Mouse (Mus musculus) liver, embryonic 14.5 days (tissue): ENCODE data around the gene Bcor. TPM values are rescaled to one million over a fixed set of nuclear protein-coding genes. Genes with fewer than 3 reads are reported as not detected.

ENCODE experiments used
- ATAC-seq: fragments of 200-750 bp; cut with Nextera tagmentation; 2 replicates; pipeline ENCODE4 v1.8.0; 2017; ENCODE audit warnings: moderate number of reproducible peaks, mild to moderate bottlenecking, moderate library complexity; ENCODE audit not compliant: insufficient read depth
- DNase-seq, 3 experiments: peaks; one replicate each; pipeline ENCODE4 v3.0.0-alpha.2; 2012 to 2013; ENCODE audit warnings: low read depth in 3 of 3, low spot score in 3 of 3
- H3K27ac ChIP-seq: fragments of 300-500 bp; sonication (generic); 2 replicates; pipeline ENCODE4 v1.5.1; 2014; ENCODE audit warnings: moderate library complexity, mild to moderate bottlenecking, control low read depth, inconsistent platforms
- H3K27me3 ChIP-seq: fragments of 300-500 bp; sonication (generic); 2 replicates; pipeline ENCODE4 v1.6.1; 2014; ENCODE audit warnings: mild to moderate bottlenecking, low read length, moderate library complexity; ENCODE audit not compliant: control insufficient read depth, insufficient read depth
- H3K36me3 ChIP-seq: fragments of 300-500 bp; sonication (generic); replicated peaks from 2 replicates; pipeline ENCODE4 v1.6.1; 2014; ENCODE audit warnings: low read depth; ENCODE audit not compliant: control insufficient read depth, insufficient read depth
- H3K4me1 ChIP-seq, 2 experiments: fragments of 200-500 bp in 1 of 2; fragments of 300-500 bp in 1 of 2; sonication (generic) in 1 of 2; replicated peaks; 2 replicates each; pipeline ENCODE4 v1.6.1; 2012 to 2014; ENCODE audit warnings: antibody characterized with exemption in 1 of 2, inconsistent platforms in 1 of 2, low read length in 1 of 2; ENCODE audit not compliant: control insufficient read depth in 2 of 2, insufficient read depth in 2 of 2
- H3K4me2 ChIP-seq: fragments of 300-500 bp; sonication (generic); 2 replicates; pipeline ENCODE4 v1.6.1; 2014; ENCODE audit warnings: low read depth, mild to moderate bottlenecking, control low read depth, moderate library complexity
- H3K4me3 ChIP-seq, 2 experiments: fragments of 200-500 bp in 1 of 2; fragments of 300-500 bp in 1 of 2; sonication (generic) in 1 of 2; 2 replicates each; pipeline ENCODE4 v1.5.1; 2012 to 2014; ENCODE audit warnings: low read depth in 2 of 2, low read length in 2 of 2, mild to moderate bottlenecking in 2 of 2, control low read depth in 1 of 2, inconsistent platforms in 1 of 2, moderate library complexity in 1 of 2; ENCODE audit not compliant: insufficient read depth in 1 of 2
- H3K9ac ChIP-seq: fragments of 300-500 bp; sonication (generic); replicated peaks from 2 replicates; pipeline ENCODE4 v1.6.1; 2014; ENCODE audit warnings: mild to moderate bottlenecking, control low read depth, moderate library complexity
- H3K9me3 ChIP-seq: fragments of 300-500 bp; sonication (generic); 2 replicates; pipeline ENCODE4 v1.6.1; 2016; ENCODE audit warnings: low read length, mixed read lengths; ENCODE audit not compliant: control insufficient read depth
- CTCF ChIP-seq: IDR thresholded peaks from 2 replicates; pipeline ENCODE4 v1.5.1; 2016; ENCODE audit warnings: antibody characterized with exemption, low read depth, control low read depth
- EP300 ChIP-seq: IDR thresholded peaks from 2 replicates; pipeline ENCODE4 v1.6.1; 2016; ENCODE audit warnings: antibody characterized with exemption, low read depth
- WGBS: fragments of 180-500 bp; shearing (Covaris S2); extraction: QIAGEN DNeasy Blood & Tissue Kit; methylation state at CpG from one replicate; pipeline ENCODE4 v1.1.7; 2014; ENCODE audit not compliant: insufficient replicate concordance; 5-methylcytosine and 5-hydroxymethylcytosine counted together
- polyA plus RNA-seq, 2 experiments: library from polyadenylated mRNA; depleted of rRNA in 1 of 2; stranded (reverse) in 1 of 2; unstranded in 1 of 2; fragments of >200 nt; fragmentation: Nextera tagmentation in 1 of 2; extraction: Ambion mirVana in 1 of 2; gene quantifications; 2 replicates each; pipeline versions ENCODE4 v1.2.1 to v1.2.3; 2012 to 2014

Gene Bcor
- polyA plus RNA-seq, 2 experiments = 4.6 to 4.7 TPM

DNA sequence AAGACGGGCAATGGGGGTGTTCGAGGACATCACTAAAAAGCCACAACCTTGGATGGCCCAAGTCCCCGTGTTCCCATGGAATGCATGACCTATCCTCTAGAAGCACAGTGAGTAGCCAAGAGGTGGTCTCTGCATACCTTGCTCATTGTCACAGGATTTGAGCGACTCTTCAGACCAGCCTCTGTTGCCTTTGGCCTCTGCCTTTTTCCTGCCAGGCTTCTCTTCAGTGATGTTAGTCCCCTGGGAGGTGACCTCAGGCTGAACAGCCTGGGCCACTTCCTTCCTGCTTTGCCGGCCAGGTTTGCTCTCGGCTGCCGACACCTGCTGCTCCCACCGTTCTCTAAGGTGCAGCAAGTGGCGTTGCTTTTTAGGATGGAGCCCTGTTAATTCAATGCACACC is 112.0 kb downstream of the Bcor start:
- no peak overlapping the region for H3K4me2 ChIP-seq
- H3K27ac ChIP-seq = no peak overlapping the region
- H3K9ac ChIP-seq = no peak overlapping the region
- H3K36me3 ChIP-seq = peaks cover 2% of the 10 kb centered on the region; the same call in 1 of the 2 replicates
- H3K4me1 ChIP-seq = no peaks in the 10 kb centered on the region; a peak in 1 of 4 replicates
- no peaks in the 10 kb centered on the region for H3K9me3 ChIP-seq
- no peak for TF ChIP-seq EP300
- no peak for TF ChIP-seq CTCF
- no peak for DNase-seq
- no peak for ATAC-seq
- no peaks in the 10 kb centered on the region for H3K27me3 ChIP-seq
- H3K4me3 ChIP-seq = no peak overlapping the region
- 57% methylated on average over 9 of the region's 9 CpGs for WGBS

- no peak for ATAC-seq
- TF ChIP-seq EP300 (no peak), CTCF (no peak)
- Histone ChIP-seq H3K36me3 (peaks cover 2% of the 10 kb centered on the region; the same call in 1 of the 2 replicates), H3K9ac (no peak overlapping the region), H3K4me1 (no peaks in the 10 kb centered on the region; a peak in 1 of 4 replicates), H3K4me2 (no peak overlapping the region), H3K27me3 (no peaks in the 10 kb centered on the region), H3K27ac (no peak overlapping the region), H3K4me3 (no peak overlapping the region), H3K9me3 (no peaks in the 10 kb centered on the region)
- WGBS = 60% methylated on average over 16 of the region's 16 CpGs
- DNase-seq = no peak
Measured at GRCm38 (mm10) chrX:12047223-12047911, 112.8 kb downstream of the Bcor start.

- Histone ChIP-seq H3K36me3 (peaks cover 2% of the 10 kb centered on the region; the same call in 1 of the 2 replicates), H3K9ac (no peak overlapping the region), H3K9me3 (no peaks in the 10 kb centered on the region), H3K4me3 (no peak overlapping the region), H3K4me1 (no peaks in the 10 kb centered on the region; a peak in 1 of 4 replicates), H3K4me2 (no peak overlapping the region), H3K27me3 (no peaks in the 10 kb centered on the region), H3K27ac (no peak overlapping the region)
- TF ChIP-seq EP300 = no peak
- ATAC-seq (no peak), DNase-seq (no peak)
- WGBS = 78% methylated on average over 13 of the region's 13 CpGs
Measured at GRCm38 (mm10) chrX:12046676-12047075, 113.5 kb downstream of the Bcor start.

DNA sequence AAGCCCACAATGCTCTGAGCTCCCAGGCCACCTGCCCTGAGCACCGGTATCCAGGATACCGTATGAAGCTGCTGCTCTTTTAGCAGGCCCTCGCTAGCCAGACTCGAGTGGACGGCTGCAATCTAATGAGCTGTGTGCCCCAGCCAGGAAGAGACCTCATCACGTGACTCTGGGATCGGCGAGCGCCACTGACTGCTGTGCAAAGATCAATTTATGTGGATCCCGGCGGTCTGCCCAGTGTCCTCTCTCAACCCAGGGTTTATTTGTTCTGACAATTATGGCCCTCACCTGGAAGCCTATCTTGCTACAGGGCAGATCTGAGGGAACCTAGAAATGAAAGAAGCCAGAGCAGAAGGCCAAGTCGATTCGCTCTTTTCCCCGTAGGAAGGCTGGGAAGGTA is 116.8 kb downstream of the Bcor start:
- H3K36me3 ChIP-seq = peaks cover 10% of the 10 kb centered on the region
- no peak overlapping the region for H3K9ac ChIP-seq
- no peaks in the 10 kb centered on the region for H3K9me3 ChIP-seq
- H3K27me3 ChIP-seq = no peaks in the 10 kb centered on the region
- no peak overlapping the region for H3K4me2 ChIP-seq
- no peaks in the 10 kb centered on the region; a peak in 1 of 4 replicates for H3K4me1 ChIP-seq
- DNase-seq (no peak), ATAC-seq (no peak)
- H3K27ac ChIP-seq = no peak overlapping the region
- TF ChIP-seq EP300 (no peak), CTCF (no peak)
- H3K4me3 ChIP-seq = no peak overlapping the region
- WGBS = 73% methylated on average over 14 of the region's 14 CpGs

- Histone ChIP-seq H3K36me3 (peaks cover 8% of the 10 kb centered on the region), H3K27me3 (no peaks in the 10 kb centered on the region), H3K4me3 (no peak overlapping the region), H3K4me1 (no peaks in the 10 kb centered on the region; a peak in 1 of 4 replicates), H3K9me3 (no peaks in the 10 kb centered on the region), H3K4me2 (no peak overlapping the region), H3K9ac (no peak overlapping the region), H3K27ac (no peak overlapping the region)
- DNase-seq (no peak), ATAC-seq (no peak)
- TF ChIP-seq EP300 = no peak
- TF ChIP-seq CTCF = no peak
- 77% methylated on average over 5 of the region's 5 CpGs for WGBS
Measured at GRCm38 (mm10) chrX:12041453-12041852, 118.7 kb downstream of the Bcor start.
